Mouse (Mus musculus): Measurements from ENCODE around the gene Sdha.

Sdha gene

DNA sequence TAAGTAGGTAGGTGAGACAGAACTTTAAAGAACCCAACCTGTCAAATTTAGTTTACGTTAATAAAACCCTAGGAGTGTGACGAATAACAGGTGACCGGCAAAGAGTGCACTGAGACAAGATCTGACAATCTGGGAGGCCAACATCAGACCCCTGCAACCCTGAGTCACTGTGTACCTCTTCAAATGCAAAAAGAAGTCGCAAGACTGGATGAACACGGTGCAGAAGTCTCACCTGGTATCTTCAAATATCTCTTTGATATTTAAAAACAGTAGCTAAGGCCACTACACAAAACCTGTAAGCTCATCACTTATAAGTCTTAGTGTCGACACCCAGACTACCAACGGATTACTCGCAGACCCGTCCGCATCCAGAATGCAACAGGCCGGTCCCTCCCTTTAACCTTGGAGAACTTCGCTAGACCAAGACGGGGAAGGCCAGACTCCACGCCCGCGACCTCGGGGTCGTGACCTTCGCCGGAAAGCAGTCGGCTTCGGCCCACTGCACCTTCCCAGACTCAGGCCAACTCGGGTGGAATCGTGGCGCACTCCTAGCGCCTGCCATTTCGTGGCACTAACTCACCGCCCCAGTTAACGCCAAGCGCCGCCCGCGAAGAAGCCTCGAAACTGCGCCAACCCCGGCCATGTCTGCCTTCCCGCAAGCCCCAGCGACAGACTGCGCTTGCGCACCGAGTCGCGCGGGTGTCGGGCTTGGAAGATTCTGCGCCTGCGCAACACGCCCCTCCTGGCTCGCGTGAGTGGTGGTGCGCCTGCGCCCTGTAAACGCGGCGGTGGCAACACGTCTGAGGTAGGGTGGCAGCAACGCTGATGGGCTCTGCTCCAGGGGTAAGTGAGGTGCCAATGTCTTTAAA is at the start of gene Sdha, which contains the start of gene Ccdc127:
Sdha (minus strand) TSS at position 715 of the 869 bp plus-strand sequence.
Ccdc127 (plus strand) TSS at position 744 of the 869 bp plus-strand sequence.
- DNase-seq (ENCODE audit: low spot score in 2 of 2) = peak; percentile 95 to 99

DNA sequence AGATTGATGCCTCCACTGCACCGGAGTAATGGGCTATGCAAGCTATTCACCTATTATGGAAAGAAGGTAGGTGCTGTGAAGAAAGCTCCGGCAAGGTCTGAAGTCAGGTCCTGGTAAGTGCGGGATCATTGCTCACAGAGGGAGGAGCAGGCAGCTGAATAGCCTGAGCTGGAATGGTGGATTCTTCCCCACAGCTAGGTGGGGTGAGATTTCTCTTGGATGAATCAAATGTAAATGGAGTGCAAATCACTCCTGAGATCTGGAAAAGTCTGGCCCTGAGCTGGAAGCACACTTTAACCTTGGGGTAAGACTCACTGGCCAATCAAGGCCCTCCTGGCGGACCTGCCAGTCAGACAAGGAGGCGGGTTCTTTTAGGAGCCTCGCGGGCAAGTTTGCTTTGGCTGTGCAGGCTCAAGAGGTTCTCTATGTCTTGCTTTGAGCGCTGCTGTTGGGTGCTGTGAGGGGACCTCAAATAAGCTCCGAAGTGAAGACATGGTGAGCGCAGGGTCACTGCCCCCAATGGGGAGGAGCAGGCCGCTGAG is 49.3 kb upstream of the Sdha start, which contains the start of gene Ftl1-ps1:
Ftl1-ps1 (plus strand) TSS at position 397 of the 542 bp plus-strand sequence.
- DNase-seq (ENCODE audit: low spot score in 2 of 2) = no peak

DNA sequence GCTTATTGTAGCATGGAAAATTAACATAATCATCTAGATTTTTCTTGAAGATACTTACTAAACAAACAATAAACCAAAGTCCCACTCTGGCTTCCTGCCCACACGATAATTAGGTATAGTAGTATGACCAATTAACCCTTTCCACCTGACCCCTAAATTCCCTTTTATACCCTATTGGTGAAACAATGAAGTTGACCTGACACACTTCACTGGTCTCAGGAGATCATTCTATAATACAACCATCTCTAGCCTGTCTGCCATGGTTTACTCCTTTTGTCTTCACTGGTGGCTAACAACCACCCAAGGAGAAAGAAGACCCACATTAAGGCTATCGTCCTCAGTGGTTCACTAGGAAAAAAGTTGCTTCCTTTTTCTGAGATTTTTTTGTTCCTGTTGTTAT is 41.1 kb upstream of the Sdha start:
- no peak for DNase-seq (ENCODE audit: low spot score in 2 of 2)

DNA sequence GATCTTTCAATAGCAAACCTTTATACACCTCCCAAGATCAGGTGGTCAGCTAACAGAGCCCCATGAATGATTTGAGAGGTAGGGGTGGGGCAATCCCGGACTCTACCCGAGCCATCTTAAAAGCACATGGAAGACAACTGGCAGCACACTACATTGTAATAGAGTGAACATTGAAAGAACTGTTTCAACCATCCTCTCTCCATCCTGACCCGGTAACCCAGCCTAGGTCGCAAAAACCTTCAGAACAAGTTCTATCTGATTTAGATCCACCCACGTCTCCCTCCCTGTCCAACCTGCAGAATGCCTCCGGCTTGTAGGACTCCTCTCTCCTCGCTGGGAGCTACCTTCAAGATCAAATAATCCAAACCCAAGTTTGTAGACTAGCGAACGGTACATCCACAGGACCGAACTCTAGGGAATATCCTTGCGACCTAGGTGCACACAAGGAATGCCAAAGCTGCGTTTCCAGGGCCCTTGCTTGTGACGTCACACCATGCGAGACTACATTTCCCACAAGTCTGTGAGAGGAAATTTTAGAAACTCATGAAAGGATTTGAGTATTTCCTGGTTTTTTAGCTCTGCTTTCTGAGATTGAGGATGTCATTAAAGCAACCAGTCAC is 40.4 kb upstream of the Sdha start, which contains the start of gene Zfp72:
Zfp72 (minus strand) TSS at position 466 of the 620 bp plus-strand sequence.
- peak in 1 of 2 experiments; percentile 32 for DNase-seq (ENCODE audit: low spot score in 2 of 2)

DNA sequence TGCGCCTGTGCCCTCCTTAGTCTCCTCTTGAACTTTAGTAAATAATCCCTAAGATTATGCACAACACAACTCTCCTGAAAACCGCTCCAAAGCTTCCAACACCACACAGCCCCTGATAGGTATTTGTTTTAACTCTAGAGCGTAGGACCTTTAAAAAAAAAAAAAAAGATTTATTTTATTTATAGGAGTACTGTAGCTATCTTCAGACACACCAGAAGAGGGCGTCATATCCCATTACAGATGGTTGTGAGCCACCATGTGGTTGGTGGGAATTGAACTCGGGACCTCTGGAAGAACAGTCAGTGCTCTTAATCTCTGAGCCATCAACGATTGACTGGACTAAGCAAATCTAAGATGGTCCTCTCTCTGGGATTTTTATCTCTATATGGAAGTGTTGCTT is 39.6 kb upstream of the Sdha start:
- DNase-seq (ENCODE audit: low spot score in 2 of 2) = no peak

DNA sequence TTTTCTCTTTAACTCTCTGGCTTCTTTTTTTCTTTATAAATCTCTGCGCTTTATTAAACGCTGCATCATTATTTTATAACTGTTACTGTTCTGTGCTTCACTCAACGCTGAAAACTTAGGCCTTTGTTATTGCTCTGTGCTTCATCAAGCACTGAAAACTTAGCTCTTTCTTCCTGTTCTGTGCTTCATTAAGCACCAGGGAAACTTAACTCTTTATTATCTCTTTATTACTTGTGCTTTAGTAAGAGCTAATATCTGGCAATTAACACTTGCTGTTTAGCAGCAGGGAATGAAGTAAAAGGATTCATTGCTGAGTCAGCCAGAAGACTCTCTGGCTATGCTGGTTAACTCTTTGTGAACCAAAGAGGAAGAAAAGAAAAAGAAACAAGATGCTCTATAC is 32.2 kb upstream of the Sdha start:
- no peak for DNase-seq (ENCODE audit: low spot score in 2 of 2)

DNA sequence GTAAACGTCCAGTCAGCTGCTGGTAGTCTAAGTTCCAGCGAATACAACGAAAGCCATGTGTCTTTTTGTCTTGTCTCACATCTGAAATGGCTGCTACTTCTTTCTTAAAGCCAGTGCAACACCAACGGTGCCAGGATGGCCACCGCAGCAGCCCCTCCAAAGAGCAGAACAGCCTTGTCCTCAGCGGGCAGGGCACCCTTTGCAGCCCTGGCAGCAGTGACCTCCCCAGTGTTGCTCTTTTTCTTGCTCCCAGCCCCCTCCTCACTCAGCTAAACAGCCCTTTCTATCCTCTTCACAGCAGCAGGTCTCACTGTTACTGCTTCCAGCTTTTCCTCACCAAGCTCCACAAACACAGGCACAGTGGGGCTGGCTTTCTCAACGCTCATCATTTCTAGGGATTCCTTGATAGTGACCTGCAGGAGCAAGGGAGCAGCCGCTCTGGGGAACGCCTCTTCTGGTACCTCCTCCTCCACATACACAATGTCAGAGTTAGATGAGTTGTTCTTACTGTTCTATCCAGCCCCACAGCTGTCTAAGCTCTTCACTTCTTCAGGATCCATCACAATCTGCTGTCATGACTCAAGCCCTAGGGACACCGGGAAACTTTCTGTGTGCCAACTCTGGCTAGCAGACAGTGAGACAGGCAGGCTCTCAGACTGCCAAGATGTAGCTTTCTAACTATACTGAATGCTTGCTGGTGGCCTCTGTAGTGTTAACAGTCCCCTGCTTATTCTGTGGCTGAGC is 31.6 kb upstream of the Sdha start:
- no peak for DNase-seq (ENCODE audit: low spot score in 2 of 2)

DNA sequence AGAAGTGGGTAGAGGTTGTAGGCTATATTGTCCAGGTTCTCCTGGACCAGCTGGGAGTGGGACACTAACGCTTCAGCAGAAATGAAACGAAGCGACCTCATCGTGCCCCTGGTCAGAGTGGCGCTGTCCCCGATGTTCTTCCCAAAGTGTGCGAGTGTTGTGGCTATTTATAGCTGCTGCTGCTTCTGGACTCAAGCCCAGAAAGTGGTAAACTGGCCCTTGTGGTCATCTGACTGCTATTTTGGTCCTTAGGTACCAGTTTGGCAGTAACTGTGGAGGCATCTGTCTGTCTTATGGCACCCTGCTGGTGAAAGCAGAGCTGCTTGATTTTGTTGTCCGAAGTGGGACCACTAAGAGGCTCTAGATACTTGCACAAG is 13.8 kb upstream of the Sdha start, which contains the start of gene Lrrc14b:
Lrrc14b (minus strand) TSS at position 147 of the 377 bp plus-strand sequence.
- DNase-seq (ENCODE audit: low spot score in 2 of 2) = no peak

DNA sequence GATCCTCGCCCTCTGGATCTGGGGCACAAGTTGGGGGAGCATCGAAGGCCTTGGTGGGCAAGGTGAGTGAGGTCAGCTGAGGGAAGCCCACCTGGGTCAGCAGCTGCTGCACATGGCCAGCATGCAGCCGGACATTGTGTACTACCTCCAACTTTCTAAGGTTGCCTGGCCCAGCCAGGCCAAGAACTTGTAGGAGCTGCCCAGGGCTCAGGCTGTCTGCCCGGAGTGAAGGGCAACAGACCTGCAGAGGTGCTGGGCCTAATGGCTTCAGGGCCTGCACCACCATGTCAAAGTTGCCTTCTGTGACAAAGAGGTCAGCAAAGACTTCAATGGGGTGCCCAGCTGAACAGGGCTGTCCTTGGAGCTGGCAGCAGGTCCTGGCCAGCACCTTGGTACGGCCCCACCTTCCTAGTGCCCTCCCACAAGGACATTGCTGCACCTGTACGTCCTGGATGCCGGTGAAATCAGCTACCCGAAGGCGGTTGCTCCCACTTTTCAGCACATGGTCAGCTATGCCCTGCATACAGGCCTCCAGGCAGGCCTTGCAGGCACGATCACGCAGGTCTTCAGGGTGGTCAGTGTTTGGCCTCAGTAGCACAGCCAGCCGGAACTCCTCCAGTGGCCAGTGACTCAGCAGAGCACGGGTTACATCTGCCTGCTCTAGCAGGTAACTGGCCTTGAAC is 13.2 kb upstream of the Sdha start:
- no peak for DNase-seq (ENCODE audit: low spot score in 2 of 2)

DNA sequence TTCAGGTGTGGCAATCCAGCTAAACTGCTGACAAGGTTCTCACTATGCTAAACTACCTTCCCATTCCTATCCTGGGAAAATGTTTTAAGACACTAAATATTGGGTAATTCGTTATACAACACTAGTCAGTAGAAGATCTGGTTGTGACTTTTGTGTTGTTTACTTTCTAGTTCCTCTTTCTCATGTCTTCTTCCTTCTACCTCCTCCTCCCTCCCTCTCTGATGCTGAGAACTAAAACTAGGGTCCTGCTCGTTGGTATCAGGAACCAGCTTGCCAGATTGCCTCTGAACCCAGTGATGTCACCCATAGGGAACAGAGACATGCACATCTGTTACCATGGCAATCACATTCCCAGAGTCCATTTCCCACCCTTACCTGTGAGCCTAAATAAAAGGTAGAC is 12.1 kb upstream of the Sdha start:
- no peak for DNase-seq (ENCODE audit: low spot score in 2 of 2)

DNA sequence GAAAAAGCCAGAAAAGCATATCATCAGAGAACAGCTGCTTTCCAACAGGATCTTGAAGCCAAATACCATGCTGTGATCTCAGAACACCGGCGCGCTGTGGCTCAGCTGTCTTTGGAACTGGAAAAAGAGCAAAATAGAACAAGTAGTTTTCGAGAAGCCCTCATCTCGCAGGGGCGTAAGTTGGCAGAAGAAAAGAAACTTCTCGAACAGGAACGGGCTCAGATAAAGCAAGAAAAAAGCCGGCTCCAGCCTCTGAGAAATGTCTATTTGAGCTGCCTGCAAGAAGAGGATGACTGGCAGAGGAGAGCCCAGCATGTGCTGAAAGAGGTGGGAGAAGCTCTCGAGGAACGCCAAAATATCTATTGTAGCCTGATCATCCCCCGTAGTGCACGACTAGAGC is 6.4 kb upstream of the Sdha start:
- DNase-seq (ENCODE audit: low spot score in 2 of 2) = no peak

DNA sequence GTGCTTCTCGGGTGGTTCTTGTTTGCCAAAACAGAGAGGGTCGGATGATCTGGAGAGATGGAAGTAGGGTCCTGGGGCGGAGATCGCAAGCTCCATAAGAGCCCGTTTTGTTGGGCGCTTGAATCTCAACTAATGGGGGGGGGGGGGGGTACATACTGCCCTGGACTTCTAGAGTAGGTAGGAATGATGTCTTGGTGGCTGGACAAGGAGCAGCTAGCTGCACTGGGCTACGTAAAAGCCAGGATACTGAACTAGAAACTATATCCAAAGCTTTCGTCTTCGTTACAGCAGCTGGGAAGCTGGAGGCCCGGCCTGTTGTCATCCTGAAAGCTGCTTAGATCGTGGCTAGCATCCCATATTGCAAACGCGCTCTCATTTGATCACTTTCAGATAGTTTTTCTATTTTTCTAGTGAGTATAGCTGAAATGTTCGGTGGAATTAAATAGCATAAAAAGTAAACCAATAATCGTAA is 391 bp upstream of the Sdha start:
- no peak for DNase-seq (ENCODE audit: low spot score in 2 of 2)

DNA sequence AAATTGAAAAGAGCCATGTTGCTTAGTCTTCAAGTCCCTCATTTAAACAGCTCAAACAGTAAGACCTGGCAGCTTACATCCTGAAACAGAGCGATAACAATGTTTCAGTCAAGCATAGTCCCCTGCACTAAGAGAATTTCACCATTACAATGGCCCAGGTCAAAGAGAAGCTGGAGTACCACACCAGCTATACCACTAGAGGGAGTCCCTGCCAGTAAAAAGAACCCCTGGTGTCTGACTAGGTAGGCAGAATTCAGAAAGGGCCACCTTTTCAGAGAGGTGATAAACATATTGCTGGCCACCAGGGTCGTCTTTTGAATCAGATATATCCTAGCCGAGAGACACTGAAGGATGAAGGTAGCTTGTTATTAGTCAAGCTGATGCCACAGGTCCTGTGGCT is 9.0 kb downstream of the Sdha start:
- peak in 1 of 2 experiments; percentile 24 for DNase-seq (ENCODE audit: low spot score in 2 of 2)

DNA sequence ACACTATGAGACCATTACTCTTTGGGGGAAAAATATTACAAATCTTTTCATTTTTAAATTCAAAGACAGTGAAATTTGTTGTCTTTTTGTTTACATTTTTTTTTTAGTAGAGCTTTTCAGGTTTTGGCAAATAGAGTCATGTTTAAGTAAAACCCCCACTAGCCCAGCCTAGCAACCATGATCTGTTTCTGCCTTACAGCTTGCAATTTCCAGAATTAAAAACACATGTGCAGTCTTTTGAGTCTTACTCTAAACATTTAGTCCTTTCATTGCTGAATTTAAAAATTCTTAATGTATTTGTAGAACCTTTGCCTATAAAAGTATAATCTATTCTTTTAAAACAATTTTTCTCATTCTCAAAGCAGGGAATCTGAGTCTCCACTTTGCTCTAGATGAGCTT is 20.8 kb downstream of the Sdha start:
- DNase-seq (ENCODE audit: low spot score in 2 of 2) = no peak

DNA sequence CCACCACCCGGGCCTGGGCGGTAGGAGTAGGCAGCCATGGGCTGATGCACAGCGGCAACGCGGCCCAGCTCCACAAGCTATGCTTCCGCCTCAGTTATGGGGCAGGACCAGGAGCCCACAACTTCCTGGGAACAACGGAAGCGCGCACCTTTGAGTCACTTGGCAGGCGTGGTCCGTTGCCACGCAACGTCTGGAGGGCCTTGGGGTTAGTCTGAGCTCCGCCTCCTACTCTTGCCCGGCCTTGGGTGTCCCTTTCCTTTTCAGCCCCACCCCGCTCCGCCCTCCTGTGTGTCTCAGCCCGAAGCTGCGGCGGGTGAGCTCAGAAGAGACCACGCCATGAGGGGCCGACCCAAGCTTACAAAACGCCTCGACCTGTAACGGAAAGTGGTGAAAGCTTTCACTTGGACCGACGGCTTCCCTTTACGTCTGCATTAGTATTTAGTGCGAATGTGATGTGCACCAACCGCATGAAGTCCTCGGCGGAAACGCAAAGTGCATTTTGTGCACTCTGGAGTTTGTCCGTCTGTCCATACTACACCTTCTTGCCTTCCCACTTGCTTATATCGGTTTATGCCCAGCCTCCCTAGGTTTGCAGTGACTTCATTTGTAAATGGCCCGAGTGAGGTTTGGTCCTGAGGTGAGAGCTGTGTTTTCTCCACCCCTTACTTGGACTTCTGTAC is 32.8 kb downstream of the Sdha start, which contains the start of gene Pdcd6:
Pdcd6 (minus strand) TSS at position 411 of the 680 bp plus-strand sequence.
- DNase-seq (ENCODE audit: low spot score in 2 of 2) = peak; percentile 88 to 90

DNA sequence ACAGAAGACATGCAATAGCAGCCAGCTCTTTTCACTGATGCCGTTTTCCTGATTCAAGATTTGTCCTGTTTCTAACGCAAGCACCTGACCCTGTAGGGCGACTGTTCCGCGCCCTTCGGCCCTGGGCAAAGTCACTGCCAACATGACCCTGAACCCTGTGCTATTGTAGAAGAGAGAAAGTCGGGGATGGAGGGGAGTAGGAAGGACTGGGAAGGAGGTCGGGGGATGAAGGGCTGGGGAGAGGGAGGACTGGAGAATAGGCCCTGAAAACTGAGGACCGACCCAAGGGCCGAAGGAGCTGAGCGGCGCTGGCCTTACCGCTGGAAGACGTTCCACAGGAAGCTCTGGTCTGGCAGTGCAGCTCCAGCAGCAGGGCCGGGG is 33.3 kb downstream of the Sdha start:
- no peak for DNase-seq (ENCODE audit: low spot score in 2 of 2)

DNA sequence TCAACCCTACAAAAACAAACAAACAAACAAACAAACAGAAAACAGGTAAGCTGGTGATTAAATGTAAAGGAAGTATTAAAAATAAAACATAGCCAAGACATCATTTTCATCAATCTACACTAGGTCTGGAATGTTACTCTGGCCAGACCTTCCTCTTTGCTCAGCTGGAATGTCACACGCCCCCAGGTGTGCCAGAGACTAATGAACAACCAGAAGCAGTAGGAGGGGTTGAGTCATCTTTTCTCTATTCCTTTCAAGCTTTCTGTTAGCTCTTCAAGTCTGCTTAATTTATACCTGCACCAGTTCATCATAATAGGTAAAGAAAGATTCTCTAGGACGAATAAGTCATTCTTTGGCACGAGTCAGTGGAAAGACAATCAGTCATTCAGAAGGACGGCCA is 33.7 kb downstream of the Sdha start:
- no peak for DNase-seq (ENCODE audit: low spot score in 2 of 2)

DNA sequence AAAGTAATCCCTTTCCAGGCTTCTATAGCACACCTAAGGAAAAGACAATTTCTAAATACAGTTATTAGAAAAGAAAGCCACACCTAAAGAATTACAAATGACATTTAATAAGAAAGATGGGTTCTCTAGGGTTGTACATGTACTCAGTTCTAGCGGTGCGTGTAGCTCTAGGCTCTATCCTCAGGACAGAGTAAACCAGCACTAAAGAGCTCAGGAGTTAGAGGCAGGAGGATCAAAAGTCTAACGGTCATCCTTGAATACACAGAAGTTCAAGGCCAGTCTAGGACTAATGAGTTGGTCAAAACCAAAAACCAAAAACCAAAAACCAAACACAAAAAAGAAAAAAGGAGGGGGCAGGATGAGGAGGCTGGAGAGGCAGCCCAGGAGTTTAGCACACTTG is 35.5 kb downstream of the Sdha start:
- DNase-seq (ENCODE audit: low spot score in 2 of 2) = no peak

DNA sequence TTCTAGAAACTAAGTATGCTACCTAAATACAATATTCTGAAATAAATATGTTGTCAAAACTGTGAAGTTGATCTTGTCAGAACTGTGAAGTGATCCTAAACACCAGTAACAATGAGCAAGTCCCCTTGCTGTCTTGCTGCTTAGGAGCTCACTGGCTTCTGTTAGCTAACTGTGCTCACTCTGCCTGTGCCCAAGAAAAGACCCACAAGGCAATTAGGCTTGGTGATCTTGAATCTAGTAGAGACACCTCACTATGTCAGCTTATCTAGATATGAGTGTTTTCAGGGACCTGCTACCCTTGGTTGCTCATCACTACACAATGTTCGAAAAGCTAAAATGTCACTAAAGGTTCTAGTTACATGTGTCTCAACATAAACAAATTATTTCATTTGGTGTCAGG is 44.3 kb downstream of the Sdha start:
- DNase-seq (ENCODE audit: low spot score in 2 of 2) = no peak

DNA sequence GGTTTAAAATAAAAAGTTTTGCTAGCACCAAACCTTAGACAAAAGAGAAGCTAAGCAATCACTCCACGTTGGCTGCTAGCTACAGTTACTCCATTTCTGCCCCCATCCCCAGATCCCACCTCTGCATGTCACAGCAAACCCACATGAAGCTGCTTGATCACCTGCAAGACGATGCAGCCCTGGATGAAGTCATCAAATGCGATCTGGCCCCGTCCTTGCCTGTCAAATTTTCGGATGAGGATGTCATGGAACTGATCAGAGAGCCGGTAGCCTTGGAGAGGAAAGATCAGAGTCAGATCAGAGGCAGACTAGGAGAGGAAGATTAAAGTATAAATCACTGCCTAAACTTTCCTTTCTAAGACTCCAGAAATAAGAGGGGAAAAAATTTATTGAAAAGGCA is 44.7 kb downstream of the Sdha start:
- DNase-seq (ENCODE audit: low spot score in 2 of 2) = no peak
